Mouse (Mus musculus): ENCODE measurements at regions not wholly inside any gene's neighbourhood (a gene's known extent, or its start where the extent isn't known, plus 50 kb on each side); places are given as distances from the start of the nearest gene placed in this dataset.

GRCm38 (mm10) chr7:72973771-72974170, 401.5 kb upstream of the Rgma start:
- Histone ChIP-seq H3K4me3 (ENCODE audit: insufficient read depth, low read depth, low read length) (no peak overlapping the region), H3K4me1 (ENCODE audit: control insufficient read depth, insufficient read depth, low read length) (no peaks in the 10 kb centered on the region), H3K27ac (ENCODE audit: insufficient read depth, low read depth, low read length) (no peak overlapping the region)
- WGBS = 74% methylated on average over 3 of the region's 3 CpGs
- TF ChIP-seq CTCF (IDR thresholded peaks at IDR 0.05; ENCODE audit: insufficient read depth, low read depth, low read length) (no peak), POLR2A (IDR thresholded peaks at IDR 0.05; ENCODE audit: insufficient read depth, low read depth, low read length) (no peak)

GRCm38 (mm10) chr7:72974384-72974783, 400.9 kb upstream of the Rgma start:
- Histone ChIP-seq H3K4me3 (ENCODE audit: insufficient read depth, low read depth, low read length) (no peak overlapping the region), H3K4me1 (ENCODE audit: control insufficient read depth, insufficient read depth, low read length) (no peaks in the 10 kb centered on the region), H3K27ac (ENCODE audit: insufficient read depth, low read depth, low read length) (no peak overlapping the region)
- WGBS = 94% methylated on average over 3 of the region's 3 CpGs
- TF ChIP-seq POLR2A (IDR thresholded peaks at IDR 0.05; ENCODE audit: insufficient read depth, low read depth, low read length) (no peak), CTCF (IDR thresholded peaks at IDR 0.05; ENCODE audit: insufficient read depth, low read depth, low read length) (no peak)

- Histone ChIP-seq H3K4me3 (ENCODE audit: insufficient read depth, low read depth, low read length) (no peak overlapping the region), H3K4me1 (ENCODE audit: control insufficient read depth, insufficient read depth, low read length) (no peaks in the 10 kb centered on the region), H3K27ac (ENCODE audit: insufficient read depth, low read depth, low read length) (no peak overlapping the region)
- TF ChIP-seq CTCF (IDR thresholded peaks at IDR 0.05; ENCODE audit: insufficient read depth, low read depth, low read length) (no peak), POLR2A (IDR thresholded peaks at IDR 0.05; ENCODE audit: insufficient read depth, low read depth, low read length) (no peak)
- WGBS = 91% methylated on average over 8 of the region's 8 CpGs
Observed at GRCm38 (mm10) chr7:72990559-72991429, 384.5 kb upstream of the Rgma start.

- Histone ChIP-seq H3K4me3 (ENCODE audit: insufficient read depth, low read depth, low read length) (no peak overlapping the region), H3K4me1 (ENCODE audit: control insufficient read depth, insufficient read depth, low read length) (no peaks in the 10 kb centered on the region), H3K27ac (ENCODE audit: insufficient read depth, low read depth, low read length) (no peak overlapping the region)
- 18% methylated on average over 5 of the region's 5 CpGs for WGBS
- TF ChIP-seq POLR2A (IDR thresholded peaks at IDR 0.05; ENCODE audit: insufficient read depth, low read depth, low read length) (no peak), CTCF (IDR thresholded peaks at IDR 0.05; ENCODE audit: insufficient read depth, low read depth, low read length) (no peak)
Observed at GRCm38 (mm10) chr7:72998374-72998773, 376.9 kb upstream of the Rgma start.

GRCm38 (mm10) chr7:73019151-73019550, 356.2 kb upstream of the Rgma start:
- Histone ChIP-seq H3K27ac (ENCODE audit: insufficient read depth, low read depth, low read length) (no peak overlapping the region), H3K4me3 (ENCODE audit: insufficient read depth, low read depth, low read length) (no peak overlapping the region), H3K4me1 (ENCODE audit: control insufficient read depth, insufficient read depth, low read length) (no peaks in the 10 kb centered on the region)
- 93% methylated on average over 3 of the region's 3 CpGs for WGBS
- TF ChIP-seq CTCF (IDR thresholded peaks at IDR 0.05; ENCODE audit: insufficient read depth, low read depth, low read length) = no peak
- TF ChIP-seq POLR2A (IDR thresholded peaks at IDR 0.05; ENCODE audit: insufficient read depth, low read depth, low read length) = no peak

- TF ChIP-seq POLR2A (IDR thresholded peaks at IDR 0.05; ENCODE audit: insufficient read depth, low read depth, low read length) = no peak
- no peak for TF ChIP-seq CTCF (IDR thresholded peaks at IDR 0.05; ENCODE audit: insufficient read depth, low read depth, low read length)
- 70% methylated on average over 1 of the region's 1 CpGs for WGBS
- H3K4me1 ChIP-seq (ENCODE audit: control insufficient read depth, insufficient read depth, low read length) = no peaks in the 10 kb centered on the region
- no peak overlapping the region for H3K4me3 ChIP-seq (ENCODE audit: insufficient read depth, low read depth, low read length)
- no peak overlapping the region for H3K27ac ChIP-seq (ENCODE audit: insufficient read depth, low read depth, low read length)
Observed at GRCm38 (mm10) chr7:73019764-73020354, 355.4 kb upstream of the Rgma start.

- no peak overlapping the region for H3K27ac ChIP-seq (ENCODE audit: insufficient read depth, low read depth, low read length)
- WGBS = 84% methylated on average over 2 of the region's 2 CpGs
- TF ChIP-seq POLR2A (IDR thresholded peaks at IDR 0.05; ENCODE audit: insufficient read depth, low read depth, low read length) = no peak
- TF ChIP-seq CTCF (IDR thresholded peaks at IDR 0.05; ENCODE audit: insufficient read depth, low read depth, low read length) = no peak
- no peak overlapping the region for H3K4me3 ChIP-seq (ENCODE audit: insufficient read depth, low read depth, low read length)
- H3K4me1 ChIP-seq (ENCODE audit: control insufficient read depth, insufficient read depth, low read length) = no peaks in the 10 kb centered on the region
Observed at GRCm38 (mm10) chr7:73021786-73022185, 353.5 kb upstream of the Rgma start.

GRCm38 (mm10) chr7:73025640-73026039, 349.7 kb upstream of the Rgma start:
- TF ChIP-seq POLR2A (IDR thresholded peaks at IDR 0.05; ENCODE audit: insufficient read depth, low read depth, low read length) = no peak
- no peak for TF ChIP-seq CTCF (IDR thresholded peaks at IDR 0.05; ENCODE audit: insufficient read depth, low read depth, low read length)
- Histone ChIP-seq H3K4me1 (ENCODE audit: control insufficient read depth, insufficient read depth, low read length) (no peaks in the 10 kb centered on the region), H3K27ac (ENCODE audit: insufficient read depth, low read depth, low read length) (no peak overlapping the region), H3K4me3 (ENCODE audit: insufficient read depth, low read depth, low read length) (no peak overlapping the region)
- WGBS = 60% methylated on average over 5 of the region's 5 CpGs

GRCm38 (mm10) chr7:73028952-73029351, 346.4 kb upstream of the Rgma start:
- no peak overlapping the region for H3K27ac ChIP-seq (ENCODE audit: insufficient read depth, low read depth, low read length)
- no peak overlapping the region for H3K4me3 ChIP-seq (ENCODE audit: insufficient read depth, low read depth, low read length)
- WGBS = 91% methylated on average over 6 of the region's 6 CpGs
- no peaks in the 10 kb centered on the region for H3K4me1 ChIP-seq (ENCODE audit: control insufficient read depth, insufficient read depth, low read length)
- TF ChIP-seq POLR2A (IDR thresholded peaks at IDR 0.05; ENCODE audit: insufficient read depth, low read depth, low read length) (no peak), CTCF (IDR thresholded peaks at IDR 0.05; ENCODE audit: insufficient read depth, low read depth, low read length) (no peak)
